Mouse (Mus musculus) CD8-positive naive resting alpha-beta T cell, adult 57 days (primary cell): ENCODE measurements around the gene Vmn2r91. TPM values are rescaled to one million over a fixed set of nuclear protein-coding genes. Genes with fewer than 3 reads are reported as not detected.

Source experiments
- total RNA-seq: library from RNA; stranded (reverse); gene quantifications from one replicate; pipeline ENCODE4 v1.2.4, GENCODE M21; 2023

Gene Vmn2r91
- not detected for total RNA-seq

GRCm38 (mm10) chr17:18084716-18085115 is at the start of gene Vmn2r91:
Gene Vmn2r91, plus strand, starts transcription at chr17:18085016.

GRCm38 (mm10) chr17:18049124-18049523 is 35.7 kb upstream of the Vmn2r91 start, which contains the start of gene Vmn2r124:
Gene Vmn2r124, plus strand, starts transcription at chr17:18049424.

GRCm38 (mm10) chr17:18151587-18151986 is 66.8 kb downstream of the Vmn2r91 start, which contains the start of gene Vmn2r92:
Gene Vmn2r92, plus strand, starts transcription at chr17:18151887.

Other genes starting within 250 kb of the Vmn2r91 start
- not detected for gene Has1, start 229.8 kb upstream of the Vmn2r91 start, total RNA-seq
- 1.0 TPM for gene Fpr1, start 201.1 kb upstream of the Vmn2r91 start, total RNA-seq
- not detected for gene Fpr2, start 197.2 kb upstream of the Vmn2r91 start, total RNA-seq
- not detected for gene Fpr3, start 197.2 kb upstream of the Vmn2r91 start, total RNA-seq
- gene Fpr-rs4, start 63.3 kb upstream of the Vmn2r91 start, total RNA-seq, result not detected
- not detected for gene Vmn2r124, start 35.6 kb upstream of the Vmn2r91 start, total RNA-seq
- gene Vmn2r92, start 66.9 kb downstream of the Vmn2r91 start, total RNA-seq, result not detected
- not detected for gene Vmn2r94, start 192.7 kb downstream of the Vmn2r91 start, total RNA-seq
- not detected for gene Vmn2r93, start 213.1 kb downstream of the Vmn2r91 start, total RNA-seq